Mouse (Mus musculus) bone marrow, adult 2 months (tissue): ENCODE data around the gene Gm5269. TPM values are rescaled to one million over a fixed set of nuclear protein-coding genes. Genes with fewer than 3 reads are reported as not detected.

Source experiments
- H3K27ac ChIP-seq: fragments of 200-500 bp; 2 replicates; pipeline ENCODE4 v1.5.1; 2012; ENCODE audit warnings: low read depth, mild to moderate bottlenecking, control low read depth, inconsistent platforms, low read length; ENCODE audit not compliant: control insufficient read depth, poor library complexity, insufficient read depth
- H3K4me1 ChIP-seq: fragments of 200-500 bp; 2 replicates; pipeline ENCODE4 v1.6.1; 2011; ENCODE audit warnings: low read length; ENCODE audit not compliant: control insufficient read depth, insufficient read depth
- H3K4me3 ChIP-seq: fragments of 200-500 bp; replicated peaks from 2 replicates; pipeline ENCODE3; 2011; ENCODE audit warnings: mild to moderate bottlenecking, low read depth, low read length, control low read depth; ENCODE audit not compliant: control insufficient read depth
- CTCF ChIP-seq: fragments of 200-500 bp; IDR thresholded peaks from 2 replicates; pipeline ENCODE4 v1.5.1; 2011; ENCODE audit warnings: low read length, control low read depth; ENCODE audit not compliant: control insufficient read depth, insufficient read depth
- POLR2A ChIP-seq: fragments of 200-500 bp; IDR thresholded peaks from 2 replicates; pipeline ENCODE4 v1.6.1; 2011; ENCODE audit warnings: low read depth, mild to moderate bottlenecking, control low read depth, low read length, borderline replicate concordance; ENCODE audit not compliant: control insufficient read depth
- WGBS: fragments of 180-500 bp; shearing (Covaris S2); methylation state at CpG from one replicate; pipeline ENCODE4 v1.1.7; 2018; 5-methylcytosine and 5-hydroxymethylcytosine counted together
- polyA plus RNA-seq: library from polyadenylated mRNA; stranded (reverse); fragments of >200 nt; gene quantifications from 2 replicates; pipeline ENCODE4 v1.2.4, GENCODE M21; 2011; ENCODE audit warnings: low replicate concordance; ENCODE audit not compliant: missing spikeins, insufficient read depth, insufficient read length

Gene Gm5269
- polyA plus RNA-seq, 1 experiment, result not detected

DNA sequence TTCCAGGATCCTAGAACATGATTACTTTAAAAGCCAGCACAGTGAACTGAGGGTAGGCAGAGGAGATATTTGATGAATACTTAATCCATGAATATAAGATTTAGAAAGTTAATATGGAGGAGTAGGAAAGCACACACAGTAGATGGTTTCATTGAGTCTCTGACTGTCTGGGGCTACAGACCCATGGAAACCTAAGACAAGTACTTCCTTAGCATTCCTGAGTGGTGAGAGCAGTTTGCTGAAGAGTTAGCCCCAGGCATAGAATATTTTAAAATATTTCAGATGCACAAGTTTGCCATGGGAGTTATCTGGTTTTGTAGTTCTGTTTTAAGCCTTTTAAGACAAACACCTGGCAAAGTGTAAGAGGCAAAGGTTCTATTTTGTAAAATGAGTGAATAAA lies 28.9 kb downstream of the Gm5269 start:
- Histone ChIP-seq H3K27ac (no peak overlapping the region), H3K4me1 (no peaks in the 10 kb centered on the region; the same call in 1 of the 2 replicates), H3K4me3 (no peak overlapping the region)
- no peak for TF ChIP-seq POLR2A
- TF ChIP-seq CTCF, result no peak

- no peak overlapping the region for H3K4me3 ChIP-seq
- TF ChIP-seq CTCF (no peak), POLR2A (no peak)
- no peak overlapping the region for H3K27ac ChIP-seq
- WGBS, result 29% methylated on average over 5 of the region's 5 CpGs
- H3K4me1 ChIP-seq, result no peaks in the 10 kb centered on the region; the same call in 1 of the 2 replicates
Observed at GRCm38 (mm10) chr1:45860349-45860748, 29.7 kb downstream of the Gm5269 start.

DNA sequence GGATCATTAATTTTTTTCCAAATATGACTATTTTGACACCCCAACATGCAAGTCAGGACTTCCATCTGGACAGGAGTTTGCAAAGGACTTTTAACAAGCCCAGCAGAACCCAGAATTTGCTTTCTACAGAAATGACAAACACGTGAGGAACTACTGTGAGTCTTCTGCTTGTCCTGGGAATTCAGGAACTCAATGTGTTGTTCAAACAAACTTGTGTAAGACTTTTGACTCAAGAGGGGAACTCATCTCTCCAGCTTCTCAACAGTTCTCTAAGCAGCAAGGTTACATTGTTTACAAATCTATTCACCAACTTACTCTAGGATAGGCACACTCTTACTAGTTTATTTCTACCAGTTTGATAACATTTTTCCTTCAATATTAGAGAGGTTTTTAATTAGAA lies 32.0 kb downstream of the Gm5269 start:
- H3K27ac ChIP-seq, result no peak overlapping the region
- H3K4me1 ChIP-seq, result no peaks in the 10 kb centered on the region; the same call in 1 of the 2 replicates
- WGBS, result 33% methylated on average over 1 of the region's 1 CpGs
- no peak overlapping the region for H3K4me3 ChIP-seq
- TF ChIP-seq POLR2A, result no peak
- no peak for TF ChIP-seq CTCF

DNA sequence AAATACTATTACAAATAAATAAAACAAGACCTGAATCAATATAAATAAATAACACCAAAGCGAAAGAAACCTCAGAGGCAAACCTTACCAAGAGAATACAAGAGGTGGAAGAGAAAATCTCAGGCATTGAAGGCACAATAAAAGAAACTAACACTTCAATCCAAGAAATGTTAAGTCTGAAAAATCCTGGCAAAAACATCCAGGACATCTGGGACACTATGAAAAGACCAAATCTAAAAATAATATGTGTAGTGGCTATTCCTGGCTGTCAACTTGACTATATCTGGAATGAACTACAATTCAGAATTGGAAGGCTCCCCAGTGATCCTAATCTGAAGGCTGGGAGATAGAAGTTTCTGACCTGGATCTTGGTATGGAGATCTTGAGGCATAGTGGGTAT lies 44.6 kb downstream of the Gm5269 start:
- TF ChIP-seq CTCF, result no peak
- TF ChIP-seq POLR2A, result no peak
- Histone ChIP-seq H3K4me3 (no peak overlapping the region), H3K27ac (no peak overlapping the region), H3K4me1 (no peaks in the 10 kb centered on the region)
- 79% methylated on average over 1 of the region's 1 CpGs for WGBS

Other genes starting within 250 kb of the Gm5269 start
- gene Wdr75, start 95.1 kb downstream of the Gm5269 start, polyA plus RNA-seq, result 46.2 and 91.3 TPM in 2 replicates
- 36.5 and 41.1 TPM in 2 replicates for gene Slc40a1, start 36.2 kb upstream of the Gm5269 start, polyA plus RNA-seq
- gene Dnah7b, start 176.0 kb upstream of the Gm5269 start, polyA plus RNA-seq, result not detected in 2 replicates